Mouse (Mus musculus): ENCODE data around the gene Mt1.

DNA sequence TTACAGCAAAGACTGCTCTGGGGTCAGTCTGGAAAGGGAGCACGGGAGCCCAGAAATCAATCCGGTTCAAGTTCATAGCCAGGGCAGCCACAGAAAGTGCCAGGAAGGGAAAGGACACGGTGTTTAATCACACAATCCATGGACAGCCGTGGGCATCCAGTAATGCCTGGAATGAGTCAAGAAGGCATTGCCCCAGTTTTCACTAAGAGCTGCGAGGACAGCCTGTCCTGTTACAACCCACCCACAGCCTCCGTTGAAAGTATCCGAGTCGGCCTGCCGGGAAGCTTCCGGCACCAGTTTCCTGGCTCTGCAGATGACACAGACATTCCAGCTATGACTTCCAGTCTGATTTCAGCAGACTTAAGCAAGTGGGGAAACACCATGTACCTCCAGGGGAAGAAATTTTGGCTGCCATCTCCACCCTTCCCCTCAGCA is 7.5 kb upstream of the Mt1 start:
- TF ChIP-seq POLR2A (IDR thresholded peaks at IDR 0.05; ENCODE audit: insufficient read depth, low read length), result no peak
- TF ChIP-seq CTCF (IDR thresholded peaks at IDR 0.05; ENCODE audit: low read depth, low read length), result no peak
- TF ChIP-seq EP300 (IDR thresholded peaks at IDR 0.05; ENCODE audit: insufficient read depth, low read depth, low read length), result no peak

All from ES-Bruce4 (cell line).